Mouse (Mus musculus) erythroblast, embryonic 14.5 days (primary cell): Measurements from ENCODE around the gene Stxbp4. TPM values are rescaled to one million over a fixed set of nuclear protein-coding genes. Genes with fewer than 3 reads are reported as not detected.

Experiments
- H3K27me3 ChIP-seq: 2 replicates; pipeline ENCODE4 v1.6.1; 2012; ENCODE audit warnings: inconsistent platforms; ENCODE audit not compliant: control insufficient read depth
- H3K36me3 ChIP-seq: 2 replicates; pipeline ENCODE4 v1.6.1; 2012; ENCODE audit warnings: mild to moderate bottlenecking, inconsistent platforms; ENCODE audit not compliant: control insufficient read depth
- H3K4me1 ChIP-seq: 2 replicates; pipeline ENCODE4 v1.6.1; 2012; ENCODE audit warnings: inconsistent platforms; ENCODE audit not compliant: control insufficient read depth
- H3K4me3 ChIP-seq: replicated peaks from 2 replicates; pipeline ENCODE3; 2012; ENCODE audit warnings: moderate library complexity, mild to moderate bottlenecking, inconsistent platforms
- H3K9me3 ChIP-seq: 2 replicates; pipeline ENCODE4 v1.6.1; 2012; ENCODE audit warnings: low read length, inconsistent platforms, mixed read lengths; ENCODE audit not compliant: control insufficient read depth
- GATA1 ChIP-seq: IDR thresholded peaks from 2 replicates; pipeline ENCODE4 v1.6.1; 2012; ENCODE audit warnings: low read length, inconsistent platforms, mixed read lengths
- TAL1 ChIP-seq: IDR thresholded peaks from 3 replicates; pipeline ENCODE4 v1.6.1; 2012; ENCODE audit warnings: low read length, inconsistent platforms, mixed read lengths
- polyA plus RNA-seq: library from polyadenylated mRNA; stranded (reverse); fragments of >175 nt; gene quantifications from 2 replicates; pipeline ENCODE4 v1.2.3, GENCODE M21; 2012

The Stxbp4 gene
- polyA plus RNA-seq, 1 experiment = 0.13 TPM

GRCm38 (mm10) chr11:90623477-90623876, 14.4 kb downstream of the Stxbp4 start:
- H3K4me3 ChIP-seq = no peak overlapping the region
- peaks cover 36% of the 10 kb centered on the region for H3K36me3 ChIP-seq
- peaks cover 7% of the 10 kb centered on the region for H3K4me1 ChIP-seq
- TF ChIP-seq TAL1 (no peak), GATA1 (no peak)
- H3K9me3 ChIP-seq = no peaks in the 10 kb centered on the region
- no peaks in the 10 kb centered on the region for H3K27me3 ChIP-seq

- H3K4me3 ChIP-seq = no peak overlapping the region
- no peaks in the 10 kb centered on the region for H3K9me3 ChIP-seq
- H3K4me1 ChIP-seq = peaks cover 7% of the 10 kb centered on the region
- TF ChIP-seq TAL1 (no peak), GATA1 (no peak)
- peaks cover 45% of the 10 kb centered on the region for H3K36me3 ChIP-seq
- no peaks in the 10 kb centered on the region for H3K27me3 ChIP-seq
Measured at GRCm38 (mm10) chr11:90622500-90622899, 15.4 kb downstream of the Stxbp4 start.

- Histone ChIP-seq H3K9me3 (no peaks in the 10 kb centered on the region), H3K27me3 (no peaks in the 10 kb centered on the region), H3K4me3 (no peak overlapping the region), H3K36me3 (peaks cover 48% of the 10 kb centered on the region), H3K4me1 (peaks cover 7% of the 10 kb centered on the region)
- TF ChIP-seq GATA1 (no peak), TAL1 (no peak)
Measured at GRCm38 (mm10) chr11:90622044-90622443, 15.8 kb downstream of the Stxbp4 start.

GRCm38 (mm10) chr11:90616431-90616830, 21.5 kb downstream of the Stxbp4 start:
- H3K4me3 ChIP-seq = no peak overlapping the region
- no peaks in the 10 kb centered on the region for H3K4me1 ChIP-seq
- H3K27me3 ChIP-seq = no peaks in the 10 kb centered on the region
- peaks cover 64% of the 10 kb centered on the region for H3K36me3 ChIP-seq
- H3K9me3 ChIP-seq = no peaks in the 10 kb centered on the region
- TF ChIP-seq GATA1 (no peak), TAL1 (no peak)

GRCm38 (mm10) chr11:90614743-90615142, 23.1 kb downstream of the Stxbp4 start:
- no peaks in the 10 kb centered on the region for H3K4me1 ChIP-seq
- peaks cover 59% of the 10 kb centered on the region for H3K36me3 ChIP-seq
- H3K4me3 ChIP-seq = no peak overlapping the region
- TF ChIP-seq TAL1 (no peak), GATA1 (no peak)
- H3K9me3 ChIP-seq = no peaks in the 10 kb centered on the region
- H3K27me3 ChIP-seq = no peaks in the 10 kb centered on the region

- H3K4me1 ChIP-seq = no peaks in the 10 kb centered on the region
- H3K4me3 ChIP-seq = no peak overlapping the region
- peaks cover 51% of the 10 kb centered on the region for H3K36me3 ChIP-seq
- H3K9me3 ChIP-seq = no peaks in the 10 kb centered on the region
- no peak for TF ChIP-seq TAL1
- TF ChIP-seq GATA1 = no peak
- no peaks in the 10 kb centered on the region for H3K27me3 ChIP-seq
Measured at GRCm38 (mm10) chr11:90612118-90612517, 25.8 kb downstream of the Stxbp4 start.

GRCm38 (mm10) chr11:90603066-90603465, 34.8 kb downstream of the Stxbp4 start:
- no peaks in the 10 kb centered on the region for H3K9me3 ChIP-seq
- peaks cover 81% of the 10 kb centered on the region for H3K36me3 ChIP-seq
- H3K27me3 ChIP-seq = no peaks in the 10 kb centered on the region
- no peaks in the 10 kb centered on the region for H3K4me1 ChIP-seq
- no peak overlapping the region for H3K4me3 ChIP-seq
- no peak for TF ChIP-seq TAL1
- TF ChIP-seq GATA1 = no peak

GRCm38 (mm10) chr11:90595826-90596225, 42.1 kb downstream of the Stxbp4 start:
- Histone ChIP-seq H3K4me3 (no peak overlapping the region), H3K4me1 (no peaks in the 10 kb centered on the region), H3K9me3 (no peaks in the 10 kb centered on the region), H3K36me3 (peaks cover 59% of the 10 kb centered on the region), H3K27me3 (no peaks in the 10 kb centered on the region)
- TF ChIP-seq GATA1 (no peak), TAL1 (no peak)

- Histone ChIP-seq H3K36me3 (peaks cover 40% of the 10 kb centered on the region), H3K9me3 (no peaks in the 10 kb centered on the region), H3K4me3 (no peak overlapping the region), H3K27me3 (no peaks in the 10 kb centered on the region), H3K4me1 (no peaks in the 10 kb centered on the region)
- TF ChIP-seq TAL1 = no peak
- TF ChIP-seq GATA1 = no peak
Measured at GRCm38 (mm10) chr11:90590996-90591395, 46.9 kb downstream of the Stxbp4 start.

GRCm38 (mm10) chr11:90586203-90586602, 51.7 kb downstream of the Stxbp4 start:
- H3K4me3 ChIP-seq = no peak overlapping the region
- peaks cover 25% of the 10 kb centered on the region for H3K36me3 ChIP-seq
- no peaks in the 10 kb centered on the region for H3K9me3 ChIP-seq
- TF ChIP-seq GATA1 (no peak), TAL1 (no peak)
- no peaks in the 10 kb centered on the region for H3K4me1 ChIP-seq
- no peaks in the 10 kb centered on the region for H3K27me3 ChIP-seq
